Mouse (Mus musculus): Measurements from ENCODE around the gene Gm4353. TPM values are rescaled to one million over a fixed set of nuclear protein-coding genes. Genes with fewer than 3 reads are reported as not detected.

The Gm4353 gene
- polyA plus RNA-seq, 1 experiment: not detected

GRCm38 (mm10) chr7:116103091-116103490 is 18.7 kb upstream of the Gm4353 start:
- TF ChIP-seq GATA1 (IDR thresholded peaks at IDR 0.05; ENCODE audit: low read length): no peak

GRCm38 (mm10) chr7:116099952-116100528 is 15.6 kb upstream of the Gm4353 start:
- TF ChIP-seq GATA1 (IDR thresholded peaks at IDR 0.05; ENCODE audit: low read length): no peak

DNA sequence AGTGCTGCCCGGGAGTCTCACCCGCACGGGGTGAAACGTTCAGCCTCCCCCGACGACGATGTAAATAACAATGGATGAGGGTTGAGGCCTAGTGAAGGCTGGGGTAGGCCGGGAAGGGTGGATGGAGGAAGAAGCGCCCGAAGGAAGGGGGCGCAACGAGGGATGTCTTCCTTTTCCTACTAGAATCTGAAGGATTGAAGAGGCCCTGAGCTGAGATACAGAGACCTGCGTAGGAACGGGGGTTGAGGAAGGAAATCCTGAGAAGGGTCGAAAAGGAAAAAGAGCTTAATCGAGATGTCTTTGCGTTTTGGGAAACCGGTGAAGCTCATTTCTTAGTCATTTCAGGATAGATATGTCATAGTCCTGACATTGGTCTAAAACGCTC is 9.0 kb upstream of the Gm4353 start:
- no peak for TF ChIP-seq GATA1 (IDR thresholded peaks at IDR 0.05; ENCODE audit: low read length)

GRCm38 (mm10) chr7:116092710-116093465 is 8.5 kb upstream of the Gm4353 start:
- TF ChIP-seq GATA1 (IDR thresholded peaks at IDR 0.05; ENCODE audit: low read length): no peak

- no peak for TF ChIP-seq GATA1 (IDR thresholded peaks at IDR 0.05; ENCODE audit: low read length)
Observed at GRCm38 (mm10) chr7:116060739-116061138, 23.7 kb downstream of the Gm4353 start.

- TF ChIP-seq GATA1 (IDR thresholded peaks at IDR 0.05; ENCODE audit: low read length): no peak
Observed at GRCm38 (mm10) chr7:116040470-116041019, 43.9 kb downstream of the Gm4353 start.

DNA sequence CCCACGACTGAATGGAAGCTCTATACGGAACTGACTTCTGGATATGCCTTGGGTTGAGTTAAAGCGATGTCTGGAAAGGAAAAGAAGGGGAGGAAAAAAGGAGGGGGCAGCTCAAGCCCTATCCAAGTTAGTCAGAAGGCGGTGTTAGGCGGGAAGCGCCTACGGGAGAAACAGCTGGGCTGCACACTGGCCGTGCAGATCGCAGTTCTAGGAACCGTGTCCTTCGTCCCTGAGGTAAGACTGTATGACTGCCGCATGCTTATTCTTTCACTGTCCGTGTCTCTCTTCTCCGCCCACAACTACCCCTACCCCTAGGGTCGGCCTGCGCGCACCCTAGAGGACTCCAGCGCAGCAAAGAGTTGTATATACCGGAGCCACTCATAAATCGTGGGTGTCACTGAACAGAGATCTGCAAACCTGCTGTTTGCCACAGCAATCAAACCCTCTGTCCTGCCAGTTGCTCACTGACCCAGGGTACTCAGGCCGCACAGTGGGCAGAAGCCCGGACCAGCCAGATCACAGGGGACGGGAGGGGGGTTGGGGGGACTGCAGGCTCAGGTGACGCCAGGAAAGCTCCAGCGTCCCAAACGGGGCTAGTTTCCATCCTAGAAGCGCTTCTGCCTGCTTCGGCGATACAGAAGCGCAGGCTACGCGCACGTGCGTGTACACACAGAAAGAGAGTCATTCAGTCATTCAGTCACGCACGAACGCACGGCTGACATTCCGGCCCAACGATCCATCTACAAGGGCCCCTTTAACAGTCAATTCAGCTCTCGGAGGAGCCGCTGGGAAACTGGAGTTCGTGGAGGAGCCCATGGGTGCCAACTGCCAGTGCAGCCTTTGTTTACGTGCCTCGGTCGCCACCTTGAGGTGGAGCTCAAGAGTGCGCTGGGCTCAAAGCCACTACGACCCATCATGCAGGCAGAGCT is 44.6 kb downstream of the Gm4353 start:
- no peak for TF ChIP-seq GATA1 (IDR thresholded peaks at IDR 0.05; ENCODE audit: low read length)

GRCm38 (mm10) chr7:116039196-116039537 is 45.3 kb downstream of the Gm4353 start, which contains the start of gene 1110004F10Rik:
Gene 1110004F10Rik, plus strand, starts transcription at chr7:116039397.
- TF ChIP-seq GATA1 (IDR thresholded peaks at IDR 0.05; ENCODE audit: low read length): no peak

- TF ChIP-seq GATA1 (IDR thresholded peaks at IDR 0.05; ENCODE audit: low read length): no peak
Observed at GRCm38 (mm10) chr7:116038511-116038910, 45.9 kb downstream of the Gm4353 start, which contains the start of gene Sox6. Gene Sox6, minus strand, starts transcription at chr7:116038796.

DNA sequence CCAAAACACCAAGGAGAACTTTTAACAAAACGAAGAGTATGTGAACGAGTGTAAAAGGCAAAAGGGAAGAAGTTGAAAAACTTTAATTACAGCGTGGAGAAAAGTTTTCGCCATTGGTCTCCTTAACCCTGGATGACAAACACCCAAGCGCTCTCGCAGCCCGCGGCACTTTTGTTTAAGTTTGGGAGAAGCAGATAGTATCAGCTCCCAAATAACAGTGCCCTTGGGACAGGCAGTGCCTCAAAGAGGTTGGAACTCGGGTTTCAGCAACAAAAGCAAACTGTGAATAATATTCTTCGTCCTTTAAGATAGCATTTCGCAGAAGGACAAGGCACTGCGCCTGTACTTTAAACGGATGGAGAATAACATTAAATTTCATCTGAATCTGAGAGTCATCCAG is 46.4 kb downstream of the Gm4353 start:
- no peak for TF ChIP-seq GATA1 (IDR thresholded peaks at IDR 0.05; ENCODE audit: low read length)

DNA sequence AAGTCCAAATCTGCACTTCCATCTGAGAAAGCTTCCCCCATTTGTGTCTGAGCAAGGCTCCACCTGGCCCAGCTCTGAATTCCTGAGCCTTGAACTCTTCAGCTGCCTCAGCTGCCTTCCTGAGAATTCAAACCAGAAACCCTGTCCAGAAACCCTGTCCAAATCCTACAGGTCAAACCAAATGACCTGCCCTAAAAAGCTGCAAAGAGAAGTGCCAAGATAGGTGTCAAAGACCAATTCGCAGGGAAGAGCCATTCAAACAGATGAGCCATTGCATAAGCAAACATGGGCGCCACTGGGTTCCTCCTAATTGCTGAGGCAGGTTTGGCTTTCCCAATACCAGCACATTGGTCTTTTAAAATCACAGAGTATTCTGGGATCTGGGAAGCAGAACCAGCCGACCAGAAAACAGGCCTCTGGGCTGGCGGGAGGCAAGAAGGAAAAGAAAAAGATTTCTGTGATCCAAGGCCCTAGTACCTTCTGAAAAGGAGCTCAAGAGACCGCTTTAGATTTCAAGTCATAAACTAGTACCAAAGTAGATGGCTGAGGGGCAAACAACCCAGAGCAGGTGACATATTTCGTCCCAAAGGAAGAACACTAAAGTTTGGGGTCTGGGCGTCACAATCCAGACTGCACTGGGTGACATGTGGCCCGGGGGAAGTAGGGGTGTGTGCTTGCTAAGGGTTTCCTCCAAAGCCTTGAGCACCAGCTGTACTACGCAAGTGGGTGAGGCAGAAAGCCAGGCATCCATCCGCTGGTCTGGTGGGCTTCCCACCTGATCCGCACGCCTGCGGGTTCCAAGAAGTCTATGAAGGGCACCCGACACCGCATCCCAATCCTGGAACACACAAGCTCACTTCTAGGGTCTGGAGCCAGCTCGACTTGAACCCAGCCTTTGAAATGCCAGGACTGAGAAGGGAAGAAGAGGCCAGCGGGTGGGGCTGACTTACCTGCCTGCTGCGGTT is 47.6 kb downstream of the Gm4353 start:
- no peak for TF ChIP-seq GATA1 (IDR thresholded peaks at IDR 0.05; ENCODE audit: low read length)

DNA sequence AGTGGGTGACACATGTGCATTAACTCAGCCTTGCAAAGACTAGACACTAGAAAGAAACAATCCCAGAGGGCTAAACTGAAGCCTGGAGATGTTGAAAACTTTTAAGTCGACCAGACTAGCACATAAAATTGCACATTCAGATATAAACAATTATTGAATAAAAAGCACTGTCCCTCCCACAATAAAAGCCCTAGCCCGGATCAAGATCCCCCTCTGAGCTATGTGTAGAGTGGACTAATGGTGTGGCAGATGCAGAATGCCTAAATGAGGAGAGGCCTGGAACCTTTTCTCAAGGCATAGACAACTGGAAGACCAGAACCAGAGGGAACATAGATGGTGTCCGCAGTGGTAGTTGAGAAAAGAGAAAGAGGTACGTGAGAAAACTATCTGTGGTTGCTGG is 48.9 kb downstream of the Gm4353 start:
- no peak for TF ChIP-seq GATA1 (IDR thresholded peaks at IDR 0.05; ENCODE audit: low read length)

DNA sequence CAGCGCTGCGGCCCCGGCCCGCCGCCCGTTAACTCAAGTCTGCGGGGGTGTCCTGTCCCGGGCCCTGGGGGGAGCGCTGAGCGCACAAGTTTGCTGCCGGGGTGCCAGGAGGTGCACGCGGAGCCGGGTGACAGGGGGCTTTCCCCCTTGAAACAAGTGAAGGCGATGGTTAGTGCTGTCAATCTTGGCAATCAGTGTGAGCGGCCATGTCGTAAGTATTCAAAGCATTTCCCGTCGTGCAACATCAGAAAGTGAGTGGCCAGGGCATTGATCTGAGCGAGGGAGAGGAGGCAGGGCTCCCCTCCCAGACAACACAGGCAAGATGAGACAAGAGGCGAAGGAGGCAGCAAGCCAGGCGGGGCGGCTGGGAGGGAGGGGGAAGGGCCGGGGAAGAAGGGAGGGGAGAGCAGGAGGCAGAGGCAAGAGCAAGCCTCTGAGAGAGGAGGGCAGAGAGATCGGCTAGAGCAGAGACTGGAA is 50.1 kb downstream of the Gm4353 start:
- TF ChIP-seq GATA1 (IDR thresholded peaks at IDR 0.05; ENCODE audit: low read length): no peak
